Mouse (Mus musculus) small intestine, adult 2 months (tissue): ENCODE measurements around the gene Abcg8.

Experiments
- CTCF ChIP-seq: fragments of 200-500 bp; IDR thresholded peaks from 2 replicates; pipeline ENCODE4 v1.5.1; 2012; ENCODE audit warnings: low read depth, mild to moderate bottlenecking, control low read depth, inconsistent platforms, low read length, moderate library complexity, mixed read lengths; ENCODE audit not compliant: insufficient replicate concordance, insufficient read length; ENCODE audit errors: extremely low read depth
- POLR2A ChIP-seq: fragments of 200-500 bp; IDR thresholded peaks from 2 replicates; pipeline ENCODE4 v1.6.1; 2012; ENCODE audit warnings: low read depth, mild to moderate bottlenecking, control low read depth, inconsistent platforms, low read length, moderate library complexity

DNA sequence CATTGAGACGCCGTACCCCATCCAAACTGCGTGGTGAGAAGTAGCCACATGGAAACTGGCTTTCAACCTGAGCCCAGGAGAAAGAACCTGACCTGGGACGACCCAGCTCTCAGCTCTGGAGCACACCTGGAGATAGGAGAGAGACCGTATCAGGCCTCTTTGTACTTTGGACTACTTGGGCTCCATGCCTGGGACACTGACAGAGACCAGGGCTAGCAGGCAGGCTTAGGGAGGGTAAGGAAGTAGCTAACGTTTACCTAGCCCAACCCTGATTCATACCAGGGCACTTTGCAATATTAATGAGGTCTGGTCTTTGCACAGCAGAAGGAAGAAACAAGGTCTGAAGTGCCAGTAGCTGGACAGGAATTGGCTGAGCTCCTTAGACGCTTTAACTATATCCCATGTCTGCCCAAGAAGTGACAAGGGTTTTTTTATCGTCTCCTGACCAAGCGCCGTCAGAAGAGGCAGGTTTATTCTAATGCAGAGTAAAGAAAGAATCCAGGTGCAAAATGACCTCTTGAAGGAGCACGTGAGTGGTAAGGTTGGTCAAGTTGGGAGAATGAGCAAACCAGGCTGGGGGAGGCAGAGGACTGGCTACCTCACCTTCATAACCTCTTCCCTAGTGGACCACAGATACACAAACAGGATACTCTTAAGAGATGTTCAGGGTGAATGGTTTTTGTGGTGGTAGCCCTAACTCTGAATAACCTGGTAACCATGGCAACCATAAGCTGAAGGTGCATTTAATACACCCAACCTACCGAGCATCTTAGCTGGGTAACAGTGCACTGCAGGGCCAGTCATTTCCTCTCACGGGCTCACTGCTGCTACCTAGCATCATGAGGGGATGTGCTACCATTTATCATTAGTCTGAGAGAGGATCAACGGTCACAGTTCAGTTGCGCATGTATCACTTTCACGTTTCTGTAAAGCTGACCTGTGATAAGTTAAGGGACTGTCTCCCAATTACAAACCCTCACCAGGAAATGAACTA lies 3.4 kb upstream of the Abcg8 start:
- TF ChIP-seq POLR2A (no peak), CTCF (no peak)
